Mouse (Mus musculus) left cerebral cortex, postnatal 4 days (tissue): ENCODE data around the gene Gm7849. TPM values are rescaled to one million over a fixed set of nuclear protein-coding genes. Genes with fewer than 3 reads are reported as not detected.
"Not testable (repeated sequence)": the region's sequence is repeated elsewhere in the genome, so short reads cannot be mapped to it uniquely, and the experiment has no call there.

Source experiments
- DNase-seq: peaks from one replicate; pipeline ENCODE4 v3.0.0-alpha.2; 2022
- intact Hi-C: fragments of 180-260 bp; cut with DNase I; formaldehyde crosslinking; loops from one replicate; pipeline ENCODE4 v1.15.1; 2025
- total RNA-seq, 2 experiments: library from RNA; stranded (reverse); gene quantifications; 2 replicates each; pipeline ENCODE4 v1.2.3; 2021

Gm7849 gene
- not detected for total RNA-seq

GRCm38 (mm10) chr8:21456460-21456859 lies at the start of gene Gm7849:
Gene Gm7849, minus strand, starts transcription at chr8:21456560.
- intact Hi-C loops, DNase-seq: not testable (repeated sequence)

- intact Hi-C loops, DNase-seq: not testable (repeated sequence)
Observed at GRCm38 (mm10) chr8:21427111-21427510, 29.2 kb downstream of the Gm7849 start, which contains the start of gene Defa36. Gene Defa36, plus strand, starts transcription at chr8:21427411.

Other genes starting within 250 kb of the Gm7849 start
- not detected for gene Gm15292, start 206.8 kb downstream of the Gm7849 start, total RNA-seq
- gene Defa27, start 141.0 kb downstream of the Gm7849 start, total RNA-seq = not detected
- not detected for gene Defa29, start 129.5 kb downstream of the Gm7849 start, total RNA-seq
- not detected for gene Defa2, start 78.0 kb downstream of the Gm7849 start, total RNA-seq
- not detected for gene Defa33, start 64.7 kb downstream of the Gm7849 start, total RNA-seq
- not detected for gene Defa36, start 29.1 kb downstream of the Gm7849 start, total RNA-seq
- gene Defa20, start 52.7 kb upstream of the Gm7849 start, total RNA-seq = not detected
- not detected for gene Defa32, start 72.5 kb upstream of the Gm7849 start, total RNA-seq
- gene Defa37, start 108.8 kb upstream of the Gm7849 start, total RNA-seq = not detected
- not detected for gene Defa28, start 126.4 kb upstream of the Gm7849 start, total RNA-seq
- not detected for gene Gm7861, start 137.9 kb upstream of the Gm7849 start, total RNA-seq
- gene Defa26, start 161.6 kb upstream of the Gm7849 start, total RNA-seq = not detected
- gene Defa17, start 199.2 kb upstream of the Gm7849 start, total RNA-seq = not detected
- not detected for gene Defa34, start 209.2 kb upstream of the Gm7849 start, total RNA-seq
- gene AY761184, start 247.1 kb upstream of the Gm7849 start, total RNA-seq = not detected